Mouse (Mus musculus) stomach, postnatal 0 days (tissue): ENCODE results near the gene Emc9.

ENCODE experiments used
- CTCF ChIP-seq: IDR thresholded peaks from 2 replicates; pipeline ENCODE4 v1.5.1; 2016; ENCODE audit warnings: antibody characterized with exemption, low read depth, mild to moderate bottlenecking, moderate library complexity
- EP300 ChIP-seq: optimal IDR thresholded peaks from 2 replicates; pipeline ENCODE3; 2016; ENCODE audit warnings: antibody characterized with exemption

DNA sequence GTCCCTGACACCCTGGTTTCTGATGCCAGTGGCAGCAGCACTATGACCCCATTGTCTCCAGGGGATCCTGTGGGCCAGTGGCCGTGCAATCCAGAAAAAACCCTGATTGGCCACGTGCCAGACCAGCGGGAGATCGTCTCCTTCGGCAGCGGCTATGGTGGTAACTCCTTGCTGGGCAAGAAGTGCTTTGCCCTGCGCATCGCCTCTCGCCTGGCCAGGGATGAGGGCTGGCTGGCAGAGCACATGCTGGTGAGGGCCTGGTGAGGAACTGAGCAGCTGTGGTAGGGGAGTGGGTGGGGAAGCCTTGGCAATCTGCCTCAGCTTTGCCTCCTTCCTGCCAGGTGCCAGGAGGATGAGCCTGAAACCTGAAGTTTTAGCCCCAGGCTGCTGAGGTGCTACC is 40.8 kb downstream of the Emc9 start:
- TF ChIP-seq CTCF (no peak), EP300 (no peak)
